Mouse (Mus musculus) C2C12 (cell line): ENCODE measurements at regions not wholly inside any gene's neighbourhood (a gene's known extent, or its start where the extent isn't known, plus 50 kb on each side); places are given as distances from the start of the nearest gene placed in this dataset.

Source experiments
- CEBPB ChIP-seq: IDR thresholded peaks from one replicate; pipeline ENCODE4 v1.6.1; 2011; ENCODE audit warnings: low read depth, mild to moderate bottlenecking, control low read depth, moderate library complexity
- CTCF ChIP-seq: IDR thresholded peaks from one replicate; pipeline ENCODE4 v1.5.1; 2011; ENCODE audit not compliant: control insufficient read depth, insufficient read depth, insufficient read length
- FOSL1 ChIP-seq: IDR thresholded peaks from one replicate; pipeline ENCODE4 v1.8.0; 2011; ENCODE audit warnings: mild to moderate bottlenecking, low read length; ENCODE audit not compliant: poor library complexity, insufficient read depth, severe bottlenecking
- MAX ChIP-seq: IDR thresholded peaks from one replicate; pipeline ENCODE4 v1.6.1; 2011; ENCODE audit warnings: mild to moderate bottlenecking, control low read depth
- MYOG ChIP-seq: IDR thresholded peaks from one replicate; pipeline ENCODE4 v1.6.1; 2011; ENCODE audit not compliant: control insufficient read depth, insufficient read length; ENCODE audit errors: extremely low read depth
- USF1 ChIP-seq: IDR thresholded peaks from one replicate; pipeline ENCODE4 v1.6.1; 2011; ENCODE audit warnings: low read depth, mild to moderate bottlenecking, control low read depth, moderate library complexity

- TF ChIP-seq CTCF (no peak), MAX (no peak), FOSL1 (no peak), MYOG (no peak), USF1 (no peak), CEBPB (no peak)
Measured at GRCm38 (mm10) chr2:160062148-160062937, 271.6 kb downstream of the Gm826 start.
